Mouse (Mus musculus): Measurements from ENCODE around the gene Ndufaf7. TPM values are rescaled to one million over a fixed set of nuclear protein-coding genes. Genes with fewer than 3 reads are reported as not detected.

Gene Ndufaf7
- polyA plus RNA-seq (2012; ENCODE audit: insufficient read depth, insufficient read length, missing spikeins), result 27.6 and 27.8 TPM in 2 replicates

DNA sequence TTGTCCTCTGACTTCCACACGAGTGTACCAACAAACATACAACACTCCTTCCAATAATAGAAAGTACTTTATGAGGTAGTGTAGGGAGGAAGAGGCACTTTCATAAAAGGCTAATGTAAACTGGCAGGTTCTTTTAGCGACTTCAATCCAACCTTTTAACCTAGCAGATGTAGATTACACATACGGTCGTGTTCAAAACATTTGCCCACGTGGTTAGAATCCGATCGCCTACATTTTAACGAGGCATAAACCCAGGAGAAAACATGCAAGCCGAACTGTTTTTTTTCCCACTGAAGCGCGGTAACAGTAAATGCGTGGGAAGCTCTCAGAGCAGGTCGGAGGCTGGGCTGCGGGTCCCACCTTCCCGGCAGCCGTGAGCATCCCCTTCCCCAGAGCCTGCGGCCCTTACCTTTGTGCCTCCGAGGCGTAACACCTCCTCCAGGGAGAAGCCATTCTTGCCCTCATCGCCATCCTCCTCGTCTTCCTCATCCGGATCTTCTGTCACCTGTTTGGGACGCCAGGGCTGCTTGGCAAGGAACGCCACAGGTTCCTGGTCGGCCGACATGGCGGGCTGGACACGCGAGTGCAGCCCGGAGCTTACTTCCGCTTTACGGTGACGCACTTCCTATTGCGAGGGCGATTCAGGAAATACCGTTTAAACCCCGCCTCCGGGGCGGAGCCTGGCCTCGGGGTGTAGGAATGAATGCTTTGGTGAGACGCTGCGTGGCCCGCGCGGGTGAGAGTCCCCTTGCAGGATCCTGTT lies at the start of gene Ndufaf7, which contains the start of gene Cebpz:
Ndufaf7 (plus strand) TSS at position 671 of the 763 bp plus-strand sequence.
Cebpz (minus strand) TSS at position 601 of the 763 bp plus-strand sequence.
- H3K4me1 ChIP-seq (ENCODE audit: control insufficient read depth, insufficient read depth, low read length), result peaks cover 29% of the 10 kb centered on the region
- H3K27ac ChIP-seq (ENCODE audit: insufficient read depth, low read depth, low read length), result peak within 1 kb of the TSS; percentile 31
- TF ChIP-seq POLR2A (IDR thresholded peaks at IDR 0.05; ENCODE audit: borderline replicate concordance, low read depth, low read length) (no peak), CTCF (IDR thresholded peaks at IDR 0.05; ENCODE audit: low read depth, low read length) (no peak)
- H3K4me3 ChIP-seq (ENCODE audit: insufficient read depth, low read length), result peak within 1 kb of the TSS; percentile 89

DNA sequence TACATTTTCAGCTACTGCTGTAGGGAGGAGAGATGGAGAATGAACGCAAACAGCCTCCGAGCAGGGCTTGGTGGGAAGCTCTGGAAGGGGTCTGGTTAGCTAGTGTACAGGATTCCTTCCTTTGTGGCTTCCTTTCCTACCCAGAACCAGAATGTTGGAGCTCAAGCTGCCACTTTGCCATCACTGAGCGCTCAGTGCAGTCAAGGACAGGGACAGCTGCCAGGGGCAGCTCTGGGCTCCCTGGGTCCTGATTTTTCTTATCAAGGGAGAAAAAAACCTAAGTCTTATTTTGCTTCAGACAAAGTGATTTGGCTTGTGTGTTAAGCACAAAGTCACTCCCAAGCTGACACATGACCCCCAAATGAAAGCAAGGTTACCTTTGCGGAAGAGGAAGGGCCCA lies 48.4 kb upstream of the Ndufaf7 start:
- TF ChIP-seq POLR2A (IDR thresholded peaks at IDR 0.05; ENCODE audit: borderline replicate concordance, low read depth, low read length), result no peak
- H3K27ac ChIP-seq (ENCODE audit: insufficient read depth, low read depth, low read length), result no peak overlapping the region

DNA sequence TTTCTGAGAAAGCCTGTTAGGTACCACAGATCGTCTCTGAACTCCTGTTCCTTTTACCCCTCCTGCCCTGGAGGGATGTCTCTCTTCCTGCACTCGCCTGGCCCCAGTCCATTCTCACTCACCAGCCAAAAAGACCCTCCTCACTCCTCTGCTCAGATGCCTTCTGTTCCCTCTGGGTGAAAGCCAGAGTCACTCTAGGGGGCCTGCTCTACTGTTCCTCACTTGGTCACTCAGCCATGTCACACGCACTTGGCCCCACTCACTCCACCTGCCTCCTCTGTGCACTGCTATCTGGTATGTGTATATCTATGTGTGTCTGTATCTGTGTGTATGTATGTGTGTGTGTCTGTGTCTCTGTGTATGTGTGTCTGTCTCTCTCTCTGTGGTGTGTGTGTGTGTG lies 47.8 kb upstream of the Ndufaf7 start:
- no peak overlapping the region for H3K4me3 ChIP-seq (ENCODE audit: insufficient read depth, low read length)
- TF ChIP-seq CTCF (IDR thresholded peaks at IDR 0.05; ENCODE audit: low read depth, low read length) (no peak), POLR2A (IDR thresholded peaks at IDR 0.05; ENCODE audit: borderline replicate concordance, low read depth, low read length) (no peak)
- peaks cover 7% of the 10 kb centered on the region for H3K4me1 ChIP-seq (ENCODE audit: control insufficient read depth, insufficient read depth, low read length)
- no peak overlapping the region for H3K27ac ChIP-seq (ENCODE audit: insufficient read depth, low read depth, low read length)

More for the DNA sequence above, 48.4 kb upstream of the Ndufaf7 start:
- peaks cover 7% of the 10 kb centered on the region for H3K4me1 ChIP-seq (ENCODE audit: control insufficient read depth, insufficient read depth, low read length)
- H3K4me3 ChIP-seq (ENCODE audit: insufficient read depth, low read length), result no peak overlapping the region

DNA sequence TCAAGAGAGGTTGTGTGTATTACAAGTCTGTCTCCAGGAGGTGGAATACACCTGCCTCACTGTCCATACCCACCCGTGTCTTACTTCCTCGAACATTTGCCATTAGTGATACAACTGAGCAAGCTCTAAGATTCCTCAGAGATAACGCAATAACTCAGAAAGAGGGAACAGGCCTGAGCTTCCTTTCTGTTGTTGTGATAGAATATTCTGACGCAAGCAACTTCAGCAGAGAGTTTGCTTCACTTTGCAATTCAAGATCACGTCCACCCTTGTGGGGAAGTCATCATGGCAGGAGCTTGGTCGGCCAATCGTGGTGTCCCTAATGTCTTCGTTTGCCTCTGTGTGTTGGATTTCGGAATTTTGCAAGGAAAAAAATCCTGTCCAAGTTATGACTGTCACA lies 45.9 kb upstream of the Ndufaf7 start:
- Histone ChIP-seq H3K27ac (ENCODE audit: insufficient read depth, low read depth, low read length) (peak overlapping the region; percentile 18), H3K4me3 (ENCODE audit: insufficient read depth, low read length) (no peak overlapping the region), H3K4me1 (ENCODE audit: control insufficient read depth, insufficient read depth, low read length) (peaks cover 10% of the 10 kb centered on the region)
- TF ChIP-seq POLR2A (IDR thresholded peaks at IDR 0.05; ENCODE audit: borderline replicate concordance, low read depth, low read length), result no peak

DNA sequence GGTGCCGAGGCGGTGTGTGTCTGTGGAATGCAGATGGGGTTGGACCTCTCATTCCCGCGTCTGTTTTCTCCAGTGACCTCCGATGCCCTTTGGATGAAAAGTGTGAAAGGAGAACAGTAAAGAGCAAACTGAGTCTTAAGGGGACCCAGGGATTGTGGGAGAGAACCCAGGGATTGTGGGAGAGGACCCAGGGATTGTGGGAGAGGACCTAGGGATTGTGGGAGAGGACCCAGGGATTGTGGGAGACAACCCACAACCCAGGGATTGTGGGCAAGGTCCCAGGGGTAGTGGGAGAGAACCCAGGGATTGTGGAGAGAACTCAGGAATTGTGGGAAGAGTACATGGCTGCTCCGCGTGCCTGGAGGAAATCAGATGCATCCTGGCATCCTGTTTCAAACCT lies 41.9 kb upstream of the Ndufaf7 start:
- no peak for TF ChIP-seq CTCF (IDR thresholded peaks at IDR 0.05; ENCODE audit: low read depth, low read length)
- TF ChIP-seq POLR2A (IDR thresholded peaks at IDR 0.05; ENCODE audit: borderline replicate concordance, low read depth, low read length), result no peak
- H3K4me1 ChIP-seq (ENCODE audit: control insufficient read depth, insufficient read depth, low read length), result peaks cover 10% of the 10 kb centered on the region
- no peak overlapping the region for H3K4me3 ChIP-seq (ENCODE audit: insufficient read depth, low read length)
- H3K27ac ChIP-seq (ENCODE audit: insufficient read depth, low read depth, low read length), result no peak overlapping the region

DNA sequence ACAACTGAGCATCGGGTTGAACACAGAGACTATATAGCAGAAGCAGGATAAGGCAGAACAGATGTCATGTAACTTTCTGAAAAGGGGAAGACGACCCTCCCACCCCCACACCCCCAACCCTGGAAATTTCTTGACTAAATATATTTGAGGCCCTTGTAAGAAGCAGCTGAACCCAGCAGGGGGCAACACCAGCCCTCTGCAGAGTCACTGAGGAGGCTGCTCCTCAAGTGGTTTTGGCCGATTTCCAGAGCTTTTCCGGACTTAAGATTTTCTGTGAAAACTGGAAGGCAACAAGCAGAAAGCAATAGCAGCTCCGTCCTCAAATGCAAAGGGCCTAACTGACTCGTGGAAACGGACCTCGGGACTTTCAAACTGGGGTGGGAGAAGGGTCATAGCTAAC lies 41.5 kb upstream of the Ndufaf7 start:
- peak overlapping the region; percentile 40 for H3K4me3 ChIP-seq (ENCODE audit: insufficient read depth, low read length)
- H3K4me1 ChIP-seq (ENCODE audit: control insufficient read depth, insufficient read depth, low read length), result peaks cover 7% of the 10 kb centered on the region
- H3K27ac ChIP-seq (ENCODE audit: insufficient read depth, low read depth, low read length), result no peak overlapping the region
- peak; percentile 76 for TF ChIP-seq CTCF (IDR thresholded peaks at IDR 0.05; ENCODE audit: low read depth, low read length)
- no peak for TF ChIP-seq POLR2A (IDR thresholded peaks at IDR 0.05; ENCODE audit: borderline replicate concordance, low read depth, low read length)

DNA sequence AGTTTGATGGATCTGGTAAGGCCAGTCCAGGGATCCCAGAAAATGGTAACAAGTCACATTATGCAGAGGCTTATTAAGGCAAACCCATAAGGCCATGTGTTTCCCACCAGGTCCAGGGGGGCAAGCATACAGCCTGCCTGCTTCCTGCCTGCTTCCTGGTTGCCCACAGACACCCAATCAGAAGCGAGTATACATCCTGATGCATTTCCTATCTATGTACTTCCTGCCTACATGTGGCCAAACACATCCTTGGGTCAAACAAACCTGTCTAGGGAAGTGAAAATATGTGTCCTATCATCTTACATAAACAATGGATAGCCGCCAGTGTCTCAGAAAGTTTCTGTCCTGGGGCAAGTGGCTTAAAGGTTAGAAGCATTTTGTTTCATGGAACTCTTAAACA lies 33.8 kb upstream of the Ndufaf7 start:
- Histone ChIP-seq H3K4me1 (ENCODE audit: control insufficient read depth, insufficient read depth, low read length) (0 out of 2 replicates have a peak, but pooled peaks cover 2% of the 10 kb centered on the region), H3K27ac (ENCODE audit: insufficient read depth, low read depth, low read length) (no peak overlapping the region)

DNA sequence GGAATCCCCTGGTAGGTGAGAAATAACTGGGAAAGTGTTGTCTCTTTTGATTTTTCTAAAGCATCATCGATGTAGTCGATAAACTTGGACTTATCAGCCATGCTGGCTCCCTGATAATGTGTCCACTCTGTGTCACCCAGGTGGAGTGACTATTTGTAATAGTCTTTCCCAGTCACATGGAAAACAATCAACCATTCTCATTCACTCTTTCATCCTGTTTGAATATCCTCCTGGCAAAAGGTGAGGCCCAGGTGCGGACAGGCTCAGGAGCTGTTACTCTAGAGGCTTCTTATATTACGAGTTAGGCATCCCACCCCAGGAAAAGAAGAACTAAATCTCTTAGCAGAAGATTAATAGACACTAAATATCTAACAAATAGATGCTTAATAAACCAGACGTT lies 30.0 kb upstream of the Ndufaf7 start, which contains the start of gene Sult6b1:
Sult6b1 (minus strand) TSS at position 101 of the 400 bp plus-strand sequence.
- Histone ChIP-seq H3K4me3 (ENCODE audit: insufficient read depth, low read length) (no peak within 1 kb of the TSS), H3K27ac (ENCODE audit: insufficient read depth, low read depth, low read length) (no peak within 1 kb of the TSS), H3K4me1 (ENCODE audit: control insufficient read depth, insufficient read depth, low read length) (0 out of 2 replicates have a peak, but pooled peaks cover 2% of the 10 kb centered on the region)
- TF ChIP-seq CTCF (IDR thresholded peaks at IDR 0.05; ENCODE audit: low read depth, low read length) (no peak), POLR2A (IDR thresholded peaks at IDR 0.05; ENCODE audit: borderline replicate concordance, low read depth, low read length) (no peak)

More for the DNA sequence above, 33.8 kb upstream of the Ndufaf7 start:
- TF ChIP-seq POLR2A (IDR thresholded peaks at IDR 0.05; ENCODE audit: borderline replicate concordance, low read depth, low read length) (no peak), CTCF (IDR thresholded peaks at IDR 0.05; ENCODE audit: low read depth, low read length) (no peak)
- H3K4me3 ChIP-seq (ENCODE audit: insufficient read depth, low read length), result no peak overlapping the region

DNA sequence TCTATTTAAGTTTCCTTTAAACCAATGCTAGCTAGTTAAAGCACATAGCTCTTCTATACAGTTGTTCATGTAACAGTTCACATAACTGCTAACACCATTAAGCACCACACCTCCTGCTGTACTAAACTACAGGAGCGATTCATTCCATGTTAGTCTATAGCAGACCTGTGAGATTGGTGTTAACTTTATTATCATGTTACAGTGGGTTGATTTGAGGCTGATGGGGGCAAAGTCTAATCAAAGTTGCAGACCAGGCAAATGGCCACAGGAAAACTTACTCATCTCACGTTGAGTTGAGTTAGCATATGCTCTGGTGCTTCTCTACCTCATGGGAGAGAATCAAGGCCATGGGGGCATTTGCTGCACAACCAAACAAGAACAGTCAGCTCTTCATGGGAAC lies 27.6 kb upstream of the Ndufaf7 start:
- H3K27ac ChIP-seq (ENCODE audit: insufficient read depth, low read depth, low read length), result no peak overlapping the region
- no peak overlapping the region for H3K4me3 ChIP-seq (ENCODE audit: insufficient read depth, low read length)
- TF ChIP-seq CTCF (IDR thresholded peaks at IDR 0.05; ENCODE audit: low read depth, low read length), result no peak
- TF ChIP-seq POLR2A (IDR thresholded peaks at IDR 0.05; ENCODE audit: borderline replicate concordance, low read depth, low read length), result no peak
- H3K4me1 ChIP-seq (ENCODE audit: control insufficient read depth, insufficient read depth, low read length), result no peaks in the 10 kb centered on the region

DNA sequence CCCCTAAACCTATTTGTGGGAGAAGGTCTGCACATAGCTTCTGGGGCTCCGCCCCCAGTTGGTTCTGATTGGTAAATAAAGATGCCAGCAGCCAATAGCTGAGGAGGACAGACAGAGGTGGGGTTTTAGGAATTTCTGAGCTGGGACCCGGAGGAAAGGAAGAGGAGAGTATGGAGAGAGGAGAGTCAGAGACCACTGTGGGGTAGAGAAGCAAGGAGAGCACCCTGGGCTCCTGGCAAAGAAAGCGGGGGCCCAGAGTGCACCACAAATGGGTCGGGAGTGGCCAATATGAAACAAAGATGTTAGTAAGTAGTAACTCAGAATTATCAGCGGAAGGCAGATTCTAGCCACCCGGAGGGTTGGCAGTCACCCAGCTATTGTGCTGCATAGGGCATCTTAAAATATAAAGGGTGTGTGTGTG lies 24.1 kb upstream of the Ndufaf7 start:
- TF ChIP-seq CTCF (IDR thresholded peaks at IDR 0.05; ENCODE audit: low read depth, low read length) (no peak), POLR2A (IDR thresholded peaks at IDR 0.05; ENCODE audit: borderline replicate concordance, low read depth, low read length) (no peak)
- Histone ChIP-seq H3K4me1 (ENCODE audit: control insufficient read depth, insufficient read depth, low read length) (peaks cover 6% of the 10 kb centered on the region), H3K27ac (ENCODE audit: insufficient read depth, low read depth, low read length) (no peak overlapping the region), H3K4me3 (ENCODE audit: insufficient read depth, low read length) (no peak overlapping the region; the same call in 1 of the 2 replicates)

Data from bone marrow macrophage, adult 2 months (primary cell).